Mouse (Mus musculus) adipocyte (in vitro differentiated cells): Measurements from ENCODE around the gene Adk.

Experiments
- DNase-seq: peaks from one replicate; pipeline ENCODE4 v3.0.0-alpha.2; 2016; ENCODE audit warnings: low spot score

Gene Adk

GRCm38 (mm10) chr14:21271472-21271871, 219.1 kb downstream of the Adk start:
- no peak for DNase-seq

- DNase-seq, result no peak
These were observed 223.4 kb downstream of the Adk start for GRCm38 (mm10) chr14:21275786-21276185.

- DNase-seq, result peak; percentile 72
These were observed 225.9 kb downstream of the Adk start for GRCm38 (mm10) chr14:21278290-21278689.

GRCm38 (mm10) chr14:21278907-21279535, 226.6 kb downstream of the Adk start:
- DNase-seq, result peak; percentile 6

GRCm38 (mm10) chr14:21280451-21280850, 228.1 kb downstream of the Adk start:
- DNase-seq, result no peak

- DNase-seq, result no peak
These were observed 229.1 kb downstream of the Adk start for GRCm38 (mm10) chr14:21281506-21281905.

GRCm38 (mm10) chr14:21284116-21284515, 231.7 kb downstream of the Adk start:
- no peak for DNase-seq

GRCm38 (mm10) chr14:21284847-21285246, 232.5 kb downstream of the Adk start:
- no peak for DNase-seq

- DNase-seq, result no peak
These were observed 233.9 kb downstream of the Adk start for GRCm38 (mm10) chr14:21286274-21286673.

- DNase-seq, result no peak
These were observed 235.5 kb downstream of the Adk start for GRCm38 (mm10) chr14:21287726-21288442.

- DNase-seq, result no peak
These were observed 247.4 kb downstream of the Adk start for GRCm38 (mm10) chr14:21299743-21300142.

- DNase-seq, result no peak
These were observed 252.4 kb downstream of the Adk start for GRCm38 (mm10) chr14:21304815-21305214.

GRCm38 (mm10) chr14:21308349-21308936, 256.1 kb downstream of the Adk start:
- no peak for DNase-seq

GRCm38 (mm10) chr14:21310530-21310929, 258.2 kb downstream of the Adk start:
- no peak for DNase-seq

GRCm38 (mm10) chr14:21313561-21314342, 261.4 kb downstream of the Adk start:
- no peak for DNase-seq

GRCm38 (mm10) chr14:21314466-21314865, 262.1 kb downstream of the Adk start:
- peak; percentile 5 for DNase-seq

- no peak for DNase-seq
These were observed 282.5 kb downstream of the Adk start for GRCm38 (mm10) chr14:21334826-21335225.

- no peak for DNase-seq
These were observed 283.4 kb downstream of the Adk start for GRCm38 (mm10) chr14:21335691-21336314.

GRCm38 (mm10) chr14:21337948-21338347, 285.6 kb downstream of the Adk start:
- no peak for DNase-seq

GRCm38 (mm10) chr14:21341195-21341594, 288.8 kb downstream of the Adk start:
- no peak for DNase-seq

- no peak for DNase-seq
These were observed 290.6 kb downstream of the Adk start for GRCm38 (mm10) chr14:21342984-21343383.

GRCm38 (mm10) chr14:21344896-21345295, 292.5 kb downstream of the Adk start:
- no peak for DNase-seq
